Mouse (Mus musculus) granulocyte monocyte progenitor cell, adult 5-6 weeks (primary cell): ENCODE measurements around the gene Ttll7. TPM values are rescaled to one million over a fixed set of nuclear protein-coding genes. Genes with fewer than 3 reads are reported as not detected.

Experiments
- ATAC-seq: replicated peaks from 2 replicates; pipeline ENCODE4 v1.8.0; 2016; ENCODE audit warnings: mild to moderate bottlenecking, moderate TSS enrichment, inconsistent platforms; ENCODE audit not compliant: poor library complexity, severe bottlenecking
- total RNA-seq, 2 experiments: library from RNA; stranded (forward) in 1 of 2; stranded (reverse) in 1 of 2; fragments of 200-712, 200-1000 nt in 1 of 2; fragments of >200 nt in 1 of 2; fragmentation: Nextera tagmentation in 1 of 2; gene quantifications; 2 replicates each; pipeline ENCODE4 v1.2.3; 2014 to 2017

Gene Ttll7
- total RNA-seq, 2 experiments from 2014 or later = 0.21 TPM; not detected in 1

DNA sequence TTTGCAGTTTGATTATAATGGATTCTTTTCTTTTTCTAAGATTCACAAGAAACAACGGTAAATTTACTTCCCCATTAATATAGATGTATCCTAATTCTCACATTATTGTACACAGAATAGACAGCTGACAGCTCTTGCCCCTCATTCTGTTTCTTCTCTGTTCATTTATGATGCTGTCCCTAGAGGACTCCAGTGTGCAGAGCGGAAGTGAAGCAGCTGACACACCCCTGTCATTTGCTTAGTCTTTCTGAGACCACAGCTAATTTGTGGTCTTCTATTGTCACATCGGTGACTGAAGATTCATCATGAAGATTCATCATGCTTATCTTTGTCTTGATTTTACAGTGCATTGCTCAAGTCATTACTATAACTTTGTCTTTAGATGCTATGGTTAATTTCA is 126.1 kb downstream of the Ttll7 start:
- ATAC-seq = no peak

DNA sequence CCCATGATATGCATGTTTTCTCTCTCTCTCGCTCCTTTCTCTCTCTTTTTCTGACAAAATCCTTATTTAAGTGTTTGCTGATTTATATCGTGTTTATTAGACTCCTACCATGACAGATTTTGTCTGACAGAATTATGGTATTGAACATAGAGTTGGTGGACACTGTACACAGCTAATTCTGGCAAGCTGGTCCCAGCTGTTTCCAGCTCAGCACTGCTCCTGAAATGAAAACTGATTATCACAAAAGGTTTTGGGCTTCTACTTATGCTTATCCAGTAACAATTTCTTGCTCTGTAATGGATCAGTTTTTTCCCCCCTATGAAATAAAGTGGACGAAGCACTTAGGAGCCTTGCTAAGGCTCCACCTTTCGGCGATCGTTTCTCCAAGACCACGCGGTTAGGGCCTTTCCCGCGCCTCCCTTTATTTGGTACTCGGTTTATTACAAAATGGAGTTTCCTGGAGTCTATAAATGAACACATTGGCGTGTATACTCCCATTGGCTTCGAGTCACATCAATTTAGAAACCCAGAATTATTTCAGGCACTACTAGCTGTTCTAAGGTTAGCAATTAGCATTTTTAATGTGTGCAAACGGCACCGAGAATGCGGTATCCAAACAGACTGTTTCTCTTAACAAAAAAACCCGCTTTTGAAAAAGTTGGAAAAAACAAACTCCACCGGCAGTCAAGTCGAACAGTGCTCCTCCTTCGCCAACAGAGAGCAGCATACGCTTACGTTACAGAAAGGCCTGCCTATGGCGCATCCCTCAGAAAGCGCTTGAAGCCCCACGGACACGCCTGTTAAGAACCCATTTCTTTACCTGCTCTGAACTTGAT is 141.9 kb downstream of the Ttll7 start:
- ATAC-seq = peak; percentile 90

DNA sequence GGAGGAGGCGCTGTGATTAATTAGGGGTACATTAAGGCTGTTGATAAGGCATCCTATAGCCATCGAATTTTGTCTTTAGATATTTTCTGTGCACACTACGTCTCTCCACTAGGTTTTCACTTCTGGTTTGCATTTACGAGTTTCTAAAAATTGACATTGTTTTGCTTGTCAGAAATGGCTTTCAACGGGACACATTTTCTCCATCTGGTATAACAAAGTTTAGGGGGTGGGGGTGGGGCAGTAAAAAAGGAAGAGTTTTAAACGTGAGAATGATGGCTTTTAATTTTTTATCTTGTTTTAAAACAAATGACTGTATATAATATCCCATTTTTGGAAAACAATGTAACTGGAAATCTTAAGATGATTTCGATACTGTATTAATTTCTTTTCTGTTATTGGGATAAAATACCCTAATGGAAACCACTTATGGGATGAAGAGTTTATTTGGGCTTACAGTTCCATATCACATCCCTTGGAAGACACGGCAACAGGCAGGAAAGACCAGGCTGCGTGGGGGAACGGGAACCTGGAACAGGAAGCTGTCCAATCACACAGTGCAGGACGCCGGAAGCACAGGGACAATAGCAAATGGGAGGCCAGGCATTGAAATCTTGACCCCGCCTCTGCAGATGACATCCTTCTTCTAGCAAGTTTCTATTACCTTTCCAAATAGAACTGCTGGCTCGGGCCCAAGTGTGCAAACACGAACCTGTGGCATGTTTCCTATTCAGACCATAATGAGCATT is 142.7 kb downstream of the Ttll7 start:
- no peak for ATAC-seq

DNA sequence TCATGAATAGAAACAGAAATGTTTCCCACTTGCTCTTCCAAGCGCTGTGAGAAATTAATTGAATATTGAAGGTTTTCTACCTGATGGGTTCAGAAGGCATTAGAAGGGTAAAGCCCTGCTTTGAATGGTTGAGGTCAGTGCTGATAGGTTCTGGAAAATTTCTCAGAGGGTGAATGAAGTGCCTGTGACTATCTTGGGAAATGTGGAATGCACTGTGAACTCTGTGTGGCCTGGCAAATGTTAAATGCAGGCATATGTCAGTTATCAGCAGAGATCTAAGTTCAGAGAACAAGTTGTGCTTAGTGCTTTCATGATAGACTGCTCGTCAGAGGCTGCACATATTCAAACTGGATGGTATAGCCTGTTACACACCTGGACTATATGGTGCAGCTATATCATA is 147.0 kb downstream of the Ttll7 start:
- no peak for ATAC-seq

DNA sequence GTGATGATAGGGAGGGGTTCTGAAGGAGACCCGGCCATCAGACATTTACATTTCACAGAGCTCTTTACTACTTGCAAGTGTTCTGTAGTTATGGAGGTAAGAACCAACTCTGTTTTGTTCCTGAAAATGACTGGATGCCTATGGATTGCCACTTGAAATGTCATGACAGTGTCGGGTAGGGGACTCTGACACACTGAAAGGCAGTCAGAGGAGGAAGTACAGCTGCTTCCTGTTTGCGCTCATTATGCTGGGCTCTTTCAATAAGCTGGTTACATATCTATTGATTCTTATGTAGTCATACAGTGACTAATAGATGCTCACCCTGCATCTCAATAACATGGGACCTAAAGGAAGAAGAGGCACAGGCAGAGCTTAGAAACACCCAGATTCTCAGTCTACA is 148.8 kb downstream of the Ttll7 start:
- peak; percentile 66 for ATAC-seq

DNA sequence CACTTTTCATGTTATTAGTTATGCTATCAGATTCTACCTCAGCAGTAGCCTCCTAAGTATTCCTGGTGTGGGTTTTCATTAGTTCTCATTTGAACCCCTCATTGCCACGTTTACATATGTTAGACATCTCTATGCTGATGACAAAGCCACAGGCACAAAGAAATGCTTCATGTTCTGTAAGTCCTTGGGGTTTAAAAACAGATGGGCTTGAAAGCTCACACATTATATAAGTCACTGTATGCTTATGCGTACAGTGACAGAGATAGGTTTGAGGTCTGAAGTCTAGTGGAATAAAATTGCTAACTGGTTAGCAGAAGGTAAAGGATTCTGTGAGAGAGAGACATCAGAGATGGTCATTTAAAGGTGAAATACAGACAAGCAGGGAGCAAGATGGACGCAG is 149.4 kb downstream of the Ttll7 start:
- no peak for ATAC-seq

DNA sequence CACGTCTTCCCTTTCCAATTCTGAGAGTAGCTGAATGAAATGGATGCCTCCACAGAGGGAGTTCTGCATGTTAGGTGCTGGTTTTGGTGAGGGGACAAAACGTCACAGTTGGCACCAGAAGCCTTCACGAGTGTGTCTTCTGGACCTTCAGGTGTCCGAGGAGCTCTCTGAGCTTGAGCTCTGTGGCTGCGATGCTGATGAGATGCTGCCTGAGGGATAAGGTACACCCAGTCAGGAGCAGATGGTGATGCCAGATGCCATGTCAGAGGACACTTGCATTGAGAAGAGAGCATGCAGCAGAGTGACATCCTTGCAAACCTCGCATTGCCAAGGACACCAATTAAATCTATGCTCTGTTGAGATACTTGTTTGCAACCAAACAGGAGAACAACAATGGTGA is 164.3 kb downstream of the Ttll7 start:
- no peak for ATAC-seq

DNA sequence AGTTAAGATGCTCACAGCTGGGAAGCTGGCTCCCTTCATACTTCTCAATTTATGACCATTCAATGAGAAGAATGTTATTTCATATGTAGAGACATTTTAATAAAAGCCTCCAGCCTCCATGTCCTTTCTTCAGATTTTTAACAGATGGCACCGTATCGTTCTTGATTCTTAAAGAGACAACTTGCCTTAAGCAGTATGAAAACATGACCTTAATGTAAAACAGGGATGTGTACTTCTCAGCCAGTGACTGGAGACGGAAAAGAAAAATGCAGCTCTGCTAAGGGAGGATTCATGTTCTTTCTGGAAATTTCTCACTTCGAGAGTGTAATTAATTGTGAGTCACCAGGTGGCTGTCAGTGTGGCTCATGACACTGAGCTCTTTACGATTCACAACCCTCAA is 167.3 kb downstream of the Ttll7 start:
- ATAC-seq = no peak

DNA sequence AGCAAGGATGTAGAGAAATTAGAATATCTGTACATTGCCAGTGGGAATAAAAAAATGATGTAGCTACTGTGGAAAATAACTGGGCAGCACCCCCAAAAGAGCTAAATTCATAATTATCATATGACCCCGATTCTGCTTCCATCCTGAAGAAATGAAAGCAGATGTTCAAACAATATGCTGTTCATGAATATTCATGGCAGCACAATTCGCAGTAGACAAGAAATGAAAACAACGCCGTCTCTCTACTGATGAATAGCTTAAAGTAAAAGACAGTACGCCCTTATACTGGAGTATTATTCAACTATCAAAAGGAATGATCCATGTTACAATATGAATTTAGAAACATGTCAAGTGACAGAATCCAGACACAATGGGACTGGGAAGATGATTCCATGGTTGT is 174.1 kb downstream of the Ttll7 start:
- ATAC-seq = no peak

DNA sequence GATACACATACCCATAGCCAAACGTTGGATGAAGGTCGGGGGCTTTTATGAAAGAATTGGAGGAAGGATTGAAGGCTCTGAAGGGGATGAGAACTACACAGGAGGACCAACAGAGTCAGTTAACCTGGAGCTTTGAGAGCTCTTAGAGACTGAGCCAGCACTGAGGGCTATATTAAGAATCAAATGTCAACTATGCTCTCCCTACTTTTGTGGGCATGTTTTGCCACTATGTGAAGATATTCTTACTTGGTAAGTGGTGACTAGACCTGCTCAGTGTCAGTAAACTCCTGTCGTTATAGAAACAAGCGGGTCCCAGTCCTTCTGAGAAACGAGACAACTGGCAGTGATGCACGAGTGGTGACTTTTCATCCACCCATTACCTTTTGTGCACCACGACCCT is 176.2 kb downstream of the Ttll7 start:
- ATAC-seq = no peak

DNA sequence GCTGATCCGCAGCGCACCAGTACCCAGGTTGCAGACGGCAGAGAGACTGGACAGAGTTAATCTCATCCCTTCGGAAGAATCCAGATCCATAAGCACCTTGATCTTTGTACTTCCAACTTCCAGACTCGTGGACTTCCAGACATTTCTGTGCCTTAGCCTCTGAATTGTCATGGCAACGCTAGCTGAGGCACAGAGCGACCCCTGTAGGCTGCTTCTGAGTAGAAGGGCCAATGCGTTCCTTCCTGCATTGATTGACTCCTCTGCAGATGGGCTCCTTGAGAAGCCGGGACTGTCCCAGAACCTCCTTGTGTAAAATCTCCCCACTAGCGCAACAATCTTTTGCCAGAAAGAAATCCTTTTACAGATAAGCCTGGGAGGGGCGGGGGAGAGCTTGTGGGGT is 177.6 kb downstream of the Ttll7 start:
- no peak for ATAC-seq

DNA sequence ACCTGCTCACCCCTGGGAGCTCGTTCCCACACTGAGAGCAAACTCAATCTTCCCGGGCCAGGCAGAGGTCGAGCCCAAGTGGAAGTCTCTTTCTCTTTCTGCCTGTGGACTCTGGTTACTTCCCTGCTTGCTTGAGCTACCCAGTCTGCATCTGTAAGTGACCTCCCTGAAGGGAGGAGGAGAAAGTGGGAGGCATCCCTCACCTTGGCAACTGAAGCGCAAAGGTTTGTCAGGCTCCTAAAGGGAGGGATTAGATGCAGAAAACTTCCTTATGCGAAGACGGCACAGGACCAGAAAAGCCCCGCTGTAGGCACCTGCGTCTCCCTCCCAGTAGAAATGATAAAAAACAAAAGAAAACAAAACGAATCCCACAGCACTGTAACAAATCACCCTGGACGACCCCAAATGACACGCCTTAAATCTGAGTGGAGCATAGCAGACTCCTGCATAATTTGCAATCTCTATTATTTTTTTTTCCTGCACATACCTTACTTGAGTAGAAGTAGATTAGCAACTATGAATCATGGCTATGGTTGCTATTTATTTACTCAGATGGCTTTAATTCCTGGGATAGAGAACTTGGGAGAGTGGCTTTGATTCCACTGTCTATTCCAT is 178.2 kb downstream of the Ttll7 start:
- no peak for ATAC-seq

Other genes with a start within 250 kb of the Ttll7 start
- not detected in 2 replicates for gene Dnase2b, start 236.8 kb upstream of the Ttll7 start, total RNA-seq (2014; fragmentation: Nextera tagmentation)
- not detected in 2 replicates for gene Dnase2b, start 236.8 kb upstream of the Ttll7 start, total RNA-seq (2017)
- not detected in 2 replicates for gene 4930503B20Rik, start 201.1 kb upstream of the Ttll7 start, total RNA-seq (2014; fragmentation: Nextera tagmentation)
- gene 4930503B20Rik, start 201.1 kb upstream of the Ttll7 start, total RNA-seq (2017) = 0.05 TPM in 1 of 2 replicates, not detected in the other
- gene Samd13, start 166.8 kb upstream of the Ttll7 start, total RNA-seq (2014; fragmentation: Nextera tagmentation) = 1.9 TPM in 1 of 2 replicates, not detected in the other
- gene Samd13, start 166.8 kb upstream of the Ttll7 start, total RNA-seq (2017) = 0.36 and 2.2 TPM in 2 replicates
- gene Prkacb, start 39.4 kb upstream of the Ttll7 start, total RNA-seq (2014; fragmentation: Nextera tagmentation) = 59.3 and 64.8 TPM in 2 replicates
- gene Prkacb, start 39.4 kb upstream of the Ttll7 start, total RNA-seq (2017) = 78.1 and 85.3 TPM in 2 replicates